Mouse (Mus musculus): Measurements from ENCODE around the gene Tbxa2r. TPM values are rescaled to one million over a fixed set of nuclear protein-coding genes. Genes with fewer than 3 reads are reported as not detected.

Gene Tbxa2r
- polyA plus RNA-seq, 1 experiment from 2014 or later: 2.3 TPM

DNA sequence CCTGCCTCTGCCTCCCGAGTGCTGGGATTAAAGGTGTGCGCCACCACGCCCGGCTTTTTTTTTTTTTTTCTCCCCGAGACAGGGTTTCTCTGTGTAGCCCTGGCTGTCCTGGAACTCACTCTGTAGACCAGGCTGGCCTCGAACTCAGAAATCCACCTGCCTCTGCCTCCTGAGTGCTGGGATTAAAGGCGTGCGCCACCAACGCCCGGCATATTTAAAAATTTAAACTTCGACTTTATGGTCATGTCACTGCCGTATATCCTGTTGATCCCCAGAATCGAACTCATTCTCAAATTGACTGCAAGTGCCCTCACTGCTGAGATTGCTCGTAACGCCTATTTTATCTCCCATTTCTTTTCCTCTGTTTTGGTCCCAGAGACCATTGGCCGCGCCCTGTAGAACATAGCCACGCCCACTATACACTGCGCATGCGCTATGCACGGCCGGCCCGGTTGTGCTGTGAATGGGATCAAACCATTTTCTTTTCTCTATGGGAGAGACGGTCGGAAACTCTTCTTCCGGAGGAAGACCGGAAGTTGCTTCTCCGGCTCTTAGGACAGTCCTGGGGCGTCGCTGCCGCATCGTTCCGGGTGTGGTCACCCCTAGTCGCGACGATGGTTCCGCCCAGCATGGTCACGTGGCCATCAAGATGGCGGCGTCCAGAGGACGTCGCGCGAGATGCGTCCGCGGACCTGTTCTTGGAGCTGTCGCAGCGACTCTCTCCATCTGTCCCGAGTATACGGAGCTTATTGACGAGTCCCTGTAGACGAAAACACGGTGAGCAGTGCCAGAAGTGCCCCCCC is 55.5 kb downstream of the Tbxa2r start, which contains the start of the genes Dohh and Gm48551:
Dohh (plus strand) TSS at position 627 of the 803 bp plus-strand sequence.
Gm48551 (plus strand) TSS at position 665 of the 803 bp plus-strand sequence.
- peak; percentile 99 for DNase-seq (ENCODE audit: low spot score)
- peak within 1 kb of the TSS; percentile 96 for H3K4me3 ChIP-seq (ENCODE audit: low read depth, low read length)
- H3K9me3 ChIP-seq (ENCODE audit: control insufficient read depth, low read length): no peaks in the 10 kb centered on the region
- H3K36me3 ChIP-seq (ENCODE audit: control insufficient read depth, insufficient read depth, low read length): peaks cover 4% of the 10 kb centered on the region; the same call in 1 of the 2 replicates
- peaks cover 10% of the 10 kb centered on the region; the same call in 1 of the 2 replicates for H3K4me1 ChIP-seq (replicated peaks; ENCODE audit: control insufficient read depth, insufficient read depth, low read length)
- H3K27ac ChIP-seq (ENCODE audit: low read depth, low read length): peak within 1 kb of the TSS; percentile 72; the same call in 1 of the 2 replicates
- H3K9ac ChIP-seq (ENCODE audit: low read depth, low read length): peak within 1 kb of the TSS; percentile 85
- H3K27me3 ChIP-seq (ENCODE audit: control insufficient read depth, insufficient read depth, low read length): no peaks in the 10 kb centered on the region
- peak; percentile 94 for ATAC-seq (ENCODE audit: low FRiP score)
- 5% methylated on average over 51 of the region's 54 CpGs for WGBS
- peak within 1 kb of the TSS; percentile 91 for H3K4me2 ChIP-seq (replicated peaks; ENCODE audit: low read depth, low read length)

GRCm38 (mm10) chr10:81384605-81384982 is 56.1 kb downstream of the Tbxa2r start:
- peak overlapping the region; percentile 72; the same call in 1 of the 2 replicates for H3K27ac ChIP-seq (ENCODE audit: low read depth, low read length)
- H3K36me3 ChIP-seq (ENCODE audit: control insufficient read depth, insufficient read depth, low read length): peaks cover 4% of the 10 kb centered on the region; the same call in 1 of the 2 replicates
- H3K9ac ChIP-seq (ENCODE audit: low read depth, low read length): peak overlapping the region; percentile 85
- peak overlapping the region; percentile 96 for H3K4me3 ChIP-seq (ENCODE audit: low read depth, low read length)
- peaks cover 8% of the 10 kb centered on the region; the same call in 1 of the 2 replicates for H3K4me1 ChIP-seq (replicated peaks; ENCODE audit: control insufficient read depth, insufficient read depth, low read length)
- WGBS: 1% methylated on average over 19 of the region's 19 CpGs
- no peaks in the 10 kb centered on the region for H3K9me3 ChIP-seq (ENCODE audit: control insufficient read depth, low read length)
- DNase-seq (ENCODE audit: low spot score): no peak
- H3K4me2 ChIP-seq (replicated peaks; ENCODE audit: low read depth, low read length): peak overlapping the region; percentile 91
- peak; percentile 36 for ATAC-seq (ENCODE audit: low FRiP score)
- no peaks in the 10 kb centered on the region for H3K27me3 ChIP-seq (ENCODE audit: control insufficient read depth, insufficient read depth, low read length)

Other genes starting within 250 kb of the Tbxa2r start
- gene Creb3l3, start 229.9 kb upstream of the Tbxa2r start, polyA plus RNA-seq (2014; fragmentation: Nextera tagmentation; extraction: Ambion mirVana): 0.23 and 0.49 TPM in 2 replicates
- 201 and 203 TPM in 2 replicates for gene Map2k2, start 222.8 kb upstream of the Tbxa2r start, polyA plus RNA-seq (2014; fragmentation: Nextera tagmentation; extraction: Ambion mirVana)
- 6.6 and 7.9 TPM in 2 replicates for gene Zbtb7a, start 193.5 kb upstream of the Tbxa2r start, polyA plus RNA-seq (2014; fragmentation: Nextera tagmentation; extraction: Ambion mirVana)
- 52.7 and 54.1 TPM in 2 replicates for gene Pias4, start 160.8 kb upstream of the Tbxa2r start, polyA plus RNA-seq (2014; fragmentation: Nextera tagmentation; extraction: Ambion mirVana)
- gene Eef2, start 152.1 kb upstream of the Tbxa2r start, polyA plus RNA-seq (2014; fragmentation: Nextera tagmentation; extraction: Ambion mirVana): 380 and 413 TPM in 2 replicates
- 49.9 and 53.3 TPM in 2 replicates for gene Dapk3, start 145.7 kb upstream of the Tbxa2r start, polyA plus RNA-seq (2014; fragmentation: Nextera tagmentation; extraction: Ambion mirVana)
- gene 4930442H23Rik, start 144.9 kb upstream of the Tbxa2r start, polyA plus RNA-seq (2014; fragmentation: Nextera tagmentation; extraction: Ambion mirVana): not detected in 2 replicates
- gene Nmrk2, start 126.7 kb upstream of the Tbxa2r start, polyA plus RNA-seq (2014; fragmentation: Nextera tagmentation; extraction: Ambion mirVana): 0.08 TPM in 1 of 2 replicates, not detected in the other
- 22.8 and 23.8 TPM in 2 replicates for gene Atcay, start 97.9 kb upstream of the Tbxa2r start, polyA plus RNA-seq (2014; fragmentation: Nextera tagmentation; extraction: Ambion mirVana)
- gene Zfr2, start 95.6 kb upstream of the Tbxa2r start, polyA plus RNA-seq (2014; fragmentation: Nextera tagmentation; extraction: Ambion mirVana): 3.4 and 4.3 TPM in 2 replicates
- gene Matk, start 75.8 kb upstream of the Tbxa2r start, polyA plus RNA-seq (2014; fragmentation: Nextera tagmentation; extraction: Ambion mirVana): 3.1 and 3.3 TPM in 2 replicates
- gene Mrpl54, start 61.8 kb upstream of the Tbxa2r start, polyA plus RNA-seq (2014; fragmentation: Nextera tagmentation; extraction: Ambion mirVana): 179 and 182 TPM in 2 replicates
- 32.1 and 33.5 TPM in 2 replicates for gene Apba3, start 61.8 kb upstream of the Tbxa2r start, polyA plus RNA-seq (2014; fragmentation: Nextera tagmentation; extraction: Ambion mirVana)
- gene Tjp3, start 37.1 kb upstream of the Tbxa2r start, polyA plus RNA-seq (2014; fragmentation: Nextera tagmentation; extraction: Ambion mirVana): 3.8 and 3.9 TPM in 2 replicates
- gene Pip5k1c, start 35.8 kb upstream of the Tbxa2r start, polyA plus RNA-seq (2014; fragmentation: Nextera tagmentation; extraction: Ambion mirVana): 46.3 and 47.0 TPM in 2 replicates
- 26.0 and 28.9 TPM in 2 replicates for gene Cactin, start 7.6 kb upstream of the Tbxa2r start, polyA plus RNA-seq (2014; fragmentation: Nextera tagmentation; extraction: Ambion mirVana)
- not detected in 2 replicates for gene Gipc3, start 14.5 kb downstream of the Tbxa2r start, polyA plus RNA-seq (2014; fragmentation: Nextera tagmentation; extraction: Ambion mirVana)
- gene Hmg20b, start 21.7 kb downstream of the Tbxa2r start, polyA plus RNA-seq (2014; fragmentation: Nextera tagmentation; extraction: Ambion mirVana): 90.2 and 100 TPM in 2 replicates
- 3.9 and 4.6 TPM in 2 replicates for gene Mfsd12, start 28.8 kb downstream of the Tbxa2r start, polyA plus RNA-seq (2014; fragmentation: Nextera tagmentation; extraction: Ambion mirVana)
- 0.47 TPM in 1 of 2 replicates, not detected in the other for gene 4930404N11Rik, start 37.1 kb downstream of the Tbxa2r start, polyA plus RNA-seq (2014; fragmentation: Nextera tagmentation; extraction: Ambion mirVana)
- 83.0 and 92.1 TPM in 2 replicates for gene Fzr1, start 49.8 kb downstream of the Tbxa2r start, polyA plus RNA-seq (2014; fragmentation: Nextera tagmentation; extraction: Ambion mirVana)
- 44.8 and 52.6 TPM in 2 replicates for gene Dohh, start 55.7 kb downstream of the Tbxa2r start, polyA plus RNA-seq (2014; fragmentation: Nextera tagmentation; extraction: Ambion mirVana)
- gene Gm48551, start 55.7 kb downstream of the Tbxa2r start, polyA plus RNA-seq (2014; fragmentation: Nextera tagmentation; extraction: Ambion mirVana): 2.2 and 3.2 TPM in 2 replicates
- gene Gm48552, start 60.3 kb downstream of the Tbxa2r start, polyA plus RNA-seq (2014; fragmentation: Nextera tagmentation; extraction: Ambion mirVana): 0.49 and 1.0 TPM in 2 replicates
- 2.7 and 4.1 TPM in 2 replicates for gene Smim24, start 64.3 kb downstream of the Tbxa2r start, polyA plus RNA-seq (2014; fragmentation: Nextera tagmentation; extraction: Ambion mirVana)
- 10.9 and 11.9 TPM in 2 replicates for gene Nfic, start 126.9 kb downstream of the Tbxa2r start, polyA plus RNA-seq (2014; fragmentation: Nextera tagmentation; extraction: Ambion mirVana)
- gene Celf5, start 154.0 kb downstream of the Tbxa2r start, polyA plus RNA-seq (2014; fragmentation: Nextera tagmentation; extraction: Ambion mirVana): 12.7 and 13.7 TPM in 2 replicates
- gene Ncln, start 167.7 kb downstream of the Tbxa2r start, polyA plus RNA-seq (2014; fragmentation: Nextera tagmentation; extraction: Ambion mirVana): 43.5 and 46.9 TPM in 2 replicates
- gene S1pr4, start 171.4 kb downstream of the Tbxa2r start, polyA plus RNA-seq (2014; fragmentation: Nextera tagmentation; extraction: Ambion mirVana): 0.15 and 0.24 TPM in 2 replicates
- 0.56 and 0.66 TPM in 2 replicates for gene Gna15, start 195.5 kb downstream of the Tbxa2r start, polyA plus RNA-seq (2014; fragmentation: Nextera tagmentation; extraction: Ambion mirVana)
- 57.3 and 61.7 TPM in 2 replicates for gene Gna11, start 216.5 kb downstream of the Tbxa2r start, polyA plus RNA-seq (2014; fragmentation: Nextera tagmentation; extraction: Ambion mirVana)
- 264 and 280 TPM in 2 replicates for gene Aes, start 230.8 kb downstream of the Tbxa2r start, polyA plus RNA-seq (2014; fragmentation: Nextera tagmentation; extraction: Ambion mirVana)
- 7.2 and 8.8 TPM in 2 replicates for gene Tle2, start 245.8 kb downstream of the Tbxa2r start, polyA plus RNA-seq (2014; fragmentation: Nextera tagmentation; extraction: Ambion mirVana)